Comparison of ENCODE assay signal across 12 mouse cellular contexts in the genomic region with DNA sequence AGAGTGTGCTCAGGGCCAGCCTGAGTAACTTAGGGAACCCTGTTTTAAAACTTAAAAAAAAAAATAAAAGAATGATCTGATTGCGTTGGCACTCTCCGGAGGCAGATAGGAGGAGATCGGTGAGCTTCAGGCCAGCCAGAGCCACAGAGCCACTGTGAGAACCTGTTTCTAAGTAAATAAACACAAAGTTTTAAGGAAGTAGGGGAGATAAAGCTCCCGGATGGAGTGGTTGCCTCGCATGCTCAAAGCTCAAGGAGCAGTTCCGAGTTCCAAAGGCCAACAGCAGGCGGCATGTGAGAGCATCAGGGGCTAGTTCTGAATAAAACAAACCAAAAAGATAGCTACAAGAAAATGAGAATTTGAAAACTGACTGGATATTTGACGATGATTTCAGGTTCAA. TPM values are rescaled to one million over a fixed set of nuclear protein-coding genes. Genes with fewer than 3 reads are reported as not detected.
DNase-seq lines count a peak whose midpoint lies in the region; ATAC-seq lines count a peak whose summit lies in the region.
"Had no signal": no experiment of that assay in that cellular context is flagged by ENCODE, and none has a peak within 500 bp of the region (broad histone marks: within the 10 kb centered on the region; RNA-seq: fewer than 3 reads in every experiment).

No protein-coding gene starts in this region.

- H3K4me1 ChIP-seq in stomach, embryonic 16.5 days (ENCODE audit: control insufficient read depth, insufficient read depth, low read length) = no peaks in the 10 kb centered on the region
- H3K4me1 ChIP-seq in limb, embryonic 10.5 days = no peaks in the 10 kb centered on the region; the same call in 1 of the 2 replicates

- H3K9ac ChIP-seq in stomach, embryonic 16.5 days (ENCODE audit: low read length) = no peak overlapping the region
- H3K9ac ChIP-seq: heart, embryonic 12.5 days; midbrain, embryonic 13.5 days had no signal

- H3K27ac ChIP-seq in stomach, embryonic 16.5 days (ENCODE audit: low read length) = peak overlapping the region; percentile 59
- H3K27ac ChIP-seq in limb, embryonic 10.5 days = no peak overlapping the region
- H3K27ac ChIP-seq: midbrain, embryonic 13.5 days had no signal

- no peak overlapping the region for H3K4me2 ChIP-seq in stomach, embryonic 16.5 days (ENCODE audit: low read depth, low read length)
- H3K4me2 ChIP-seq: heart, embryonic 12.5 days; midbrain, embryonic 13.5 days had no signal

- peak; percentile 57; the same call in 1 of the 2 replicates for ATAC-seq in stomach, embryonic 16.5 days (ENCODE audit: insufficient read depth, low FRiP score)
- ATAC-seq: midbrain, embryonic 13.5 days had no signal

- WGBS in stomach, embryonic 16.5 days = 31% methylated on average over 8 of the region's 8 CpGs
- WGBS in limb, embryonic 10.5 days = 63% methylated on average over 8 of the region's 8 CpGs

- H3K4me3 ChIP-seq in stomach, embryonic 16.5 days (replicated peaks; ENCODE audit: low read length) = no peak overlapping the region
- H3K4me3 ChIP-seq in limb, embryonic 10.5 days = no peak overlapping the region
- H3K4me3 ChIP-seq: heart, embryonic 12.5 days; midbrain, embryonic 13.5 days had no signal

- H3K9me3 ChIP-seq in stomach, embryonic 16.5 days (replicated peaks; ENCODE audit: control insufficient read depth, low read length) = no peaks in the 10 kb centered on the region
- H3K9me3 ChIP-seq in limb, embryonic 10.5 days (replicated peaks) = no peaks in the 10 kb centered on the region
- H3K9me3 ChIP-seq: heart, embryonic 12.5 days; midbrain, embryonic 13.5 days had no signal

- H3K27me3 ChIP-seq in stomach, embryonic 16.5 days (ENCODE audit: control insufficient read depth, insufficient read depth, low read length) = no peaks in the 10 kb centered on the region
- H3K27me3 ChIP-seq in limb, embryonic 10.5 days (ENCODE audit: low read depth, poor library complexity, severe bottlenecking) = no peaks in the 10 kb centered on the region
- H3K27me3 ChIP-seq: heart, embryonic 12.5 days; midbrain, embryonic 13.5 days had no signal

- H3K36me3 ChIP-seq in stomach, embryonic 16.5 days (ENCODE audit: control insufficient read depth, insufficient read depth, low read length) = no peaks in the 10 kb centered on the region
- H3K36me3 ChIP-seq in limb, embryonic 10.5 days = no peaks in the 10 kb centered on the region
- H3K36me3 ChIP-seq: heart, embryonic 12.5 days; midbrain, embryonic 13.5 days had no signal

- peak; percentile 7 to 49 for DNase-seq in kidney, postnatal 36 days
- no peak for DNase-seq in kidney, postnatal 14 days
- peak; percentile 52 for DNase-seq in c-Kit-positive CD71-negative TER-119-negative erythroid progenitor cells, embryonic 14.5 days (ENCODE audit: low read depth)
- DNase-seq in lung, adult 18-20 months = peak; percentile 37 to 54
- DNase-seq in limb, embryonic 10.5 days (ENCODE audit: low spot score) = no peak
- no peak for DNase-seq in embryo, embryonic 9.5 days (ENCODE audit: extremely low spot score)
- no peak for DNase-seq in kidney, postnatal 4 days
- DNase-seq: layer of hippocampus, postnatal 36 days; retina, postnatal 1 day had no signal

RNA-seq across cellular contexts. Expression of a gene that starts 5.0 kb away (rescaled TPM):
- 244 and 263 TPM in 2 replicates for polyA plus RNA-seq in stomach, embryonic 16.5 days (2015; fragmentation: Nextera tagmentation; extraction: Ambion mirVana)
- polyA plus RNA-seq in limb, embryonic 10.5 days (2016; fragmentation: Nextera tagmentation; extraction: Ambion mirVana) = 322 and 347 TPM in 2 replicates

RNA-seq across cellular contexts. Expression of a gene that starts 29.0 kb away (rescaled TPM):
- 36.8 and 36.9 TPM in 2 replicates for polyA plus RNA-seq in stomach, embryonic 16.5 days (2015; fragmentation: Nextera tagmentation; extraction: Ambion mirVana)
- 44.5 and 47.3 TPM in 2 replicates for polyA plus RNA-seq in limb, embryonic 10.5 days (2016; fragmentation: Nextera tagmentation; extraction: Ambion mirVana)

RNA-seq across cellular contexts. Expression of a gene that starts 34.6 kb away (rescaled TPM):
- polyA plus RNA-seq in stomach, embryonic 16.5 days (2015; fragmentation: Nextera tagmentation; extraction: Ambion mirVana) = 43.9 and 47.3 TPM in 2 replicates
- polyA plus RNA-seq in limb, embryonic 10.5 days (2016; fragmentation: Nextera tagmentation; extraction: Ambion mirVana) = 24.8 and 30.8 TPM in 2 replicates

RNA-seq across cellular contexts. Expression of a gene that starts 40.7 kb away (rescaled TPM):
- polyA plus RNA-seq in stomach, embryonic 16.5 days (2015; fragmentation: Nextera tagmentation; extraction: Ambion mirVana) = 11.8 and 12.7 TPM in 2 replicates
- polyA plus RNA-seq in limb, embryonic 10.5 days (2016; fragmentation: Nextera tagmentation; extraction: Ambion mirVana) = 13.6 and 13.8 TPM in 2 replicates

Comparison
In these comparisons a context has a peak if more than half of its experiments do, and no peak if none do; other contexts are left out.
1. DNase-seq: peak in kidney, postnatal 36 days (2 of 2), c-Kit-positive CD71-negative TER-119-negative erythroid progenitor cells, embryonic 14.5 days (single experiment) and lung, adult 18-20 months (2 of 2); none in kidney, postnatal 14 days (single experiment), limb, embryonic 10.5 days (single experiment), embryo, embryonic 9.5 days (single experiment) and kidney, postnatal 4 days (0 of 2).